Mouse (Mus musculus) heart, adult 2 months (tissue): ENCODE data around the gene Rtf1.

ENCODE experiments used
- CTCF ChIP-seq: fragments of 200-600 bp; IDR thresholded peaks from 2 replicates; pipeline ENCODE4 v1.8.1; 2022; ENCODE audit warnings: antibody characterized with exemption, mild to moderate bottlenecking, moderate library complexity
- EP300 ChIP-seq: fragments of 200-500 bp; IDR thresholded peaks from 2 replicates; pipeline ENCODE4 v1.6.1; 2011; ENCODE audit warnings: low read depth, low read length, control low read depth; ENCODE audit not compliant: insufficient read depth
- POLR2A ChIP-seq: fragments of 200-500 bp; IDR thresholded peaks from 2 replicates; pipeline ENCODE4 v1.6.1; 2011; ENCODE audit warnings: mild to moderate bottlenecking, low read depth, low read length, control low read depth; ENCODE audit not compliant: insufficient read depth

DNA sequence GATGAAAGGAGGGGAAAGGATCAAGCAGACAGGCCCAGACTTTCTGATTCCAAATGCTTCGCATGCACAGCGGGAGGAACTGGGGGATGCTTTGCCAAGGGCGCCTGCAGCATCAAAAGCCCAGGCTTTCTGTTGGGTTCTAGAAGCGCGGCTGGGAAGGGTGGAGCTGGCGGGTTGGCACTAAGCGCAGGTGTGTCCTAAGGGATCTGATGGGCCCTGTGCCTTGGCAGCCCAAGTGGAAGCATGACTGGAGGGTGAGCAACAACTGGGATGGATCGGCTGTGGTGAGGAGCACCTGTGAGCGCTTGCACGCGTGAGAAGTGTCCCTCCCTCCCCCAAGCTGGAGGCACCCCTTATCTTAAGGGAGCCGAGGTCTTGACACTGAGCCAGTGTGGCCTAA lies 62.3 kb downstream of the Rtf1 start:
- TF ChIP-seq EP300 (no peak), CTCF (no peak), POLR2A (no peak)
